ENCODE assay signal across 9 mouse cellular contexts in the genomic region with DNA sequence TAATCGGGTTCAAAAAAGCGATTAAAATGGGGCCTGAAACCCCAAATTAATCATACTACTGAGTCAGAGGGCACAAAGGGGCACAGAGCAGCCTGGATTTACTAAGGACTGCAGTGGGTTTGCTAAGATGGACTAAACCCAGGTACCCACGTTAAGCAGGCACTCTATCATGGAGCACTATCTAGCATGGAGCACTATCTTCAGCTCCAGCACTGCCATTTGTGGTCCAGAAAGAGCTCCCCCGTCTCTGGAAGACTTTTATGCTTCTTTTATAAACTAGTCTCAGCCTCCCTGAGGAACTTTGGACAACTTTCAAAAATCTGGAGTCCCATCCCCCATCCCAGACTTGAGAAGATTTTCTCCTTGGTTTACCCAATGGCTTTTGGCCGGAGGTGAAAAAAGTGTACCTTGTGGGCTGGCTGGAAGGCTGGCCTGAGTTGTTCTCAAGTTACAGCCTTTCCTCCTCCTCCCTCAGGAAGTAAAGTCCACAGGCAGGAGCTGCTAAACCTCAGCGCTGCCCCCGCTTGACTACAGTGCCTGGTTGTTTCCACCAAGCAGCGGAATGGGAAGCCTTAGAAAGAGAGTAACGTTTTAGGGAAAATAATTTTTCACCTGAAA. TPM values are rescaled to one million over a fixed set of nuclear protein-coding genes. Genes with fewer than 3 reads are reported as not detected.
A peak's percentile ranks its signal among the peaks of the same experiment; 100 is the strongest.
DNase-seq lines count a peak whose midpoint lies in the region; ATAC-seq and TF ChIP-seq lines count a peak whose summit lies in the region.
"Had no signal": no experiment of that assay in that cellular context is flagged by ENCODE, and none has a peak within 500 bp of the region (broad histone marks: within the 10 kb centered on the region; RNA-seq: fewer than 3 reads in every experiment).

A gene (plus strand): TSS at position 467 of the 618 bp plus-strand sequence.

- DNase-seq in cerebellum, adult 2 months = peak in 1 of 2 experiments; percentile 10
- no peak for DNase-seq in cerebellum, postnatal 14 days
- DNase-seq in ES-CJ7 (ENCODE audit: low read depth, low spot score) = peak; percentile 75
- DNase-seq in kidney, postnatal 10 days = peak; percentile 77
- peak; percentile 51 for DNase-seq in ovary, postnatal 14 days (ENCODE audit: low spot score)
- DNase-seq in spleen, postnatal 4 days (ENCODE audit: low spot score in 2 of 2) = no peak
- no peak for DNase-seq in layer of hippocampus, adult 18-20 months (ENCODE audit: low spot score in 2 of 2)

- WGBS in cerebellum, adult 2 months = 34% methylated on average over 9 of the region's 9 CpGs
- 21% methylated on average over 9 of the region's 9 CpGs for WGBS in heart, embryonic 11.5 days (ENCODE audit: insufficient replicate concordance)

- peak within 1 kb of the TSS; percentile 22; the same call in 1 of the 2 replicates for H3K4me2 ChIP-seq in heart, embryonic 11.5 days

- no peak for TF ChIP-seq POLR2A in cerebellum, adult 2 months (IDR thresholded peaks at IDR 0.05; ENCODE audit: borderline replicate concordance, insufficient read depth, low read length)

- H3K4me3 ChIP-seq in cerebellum, adult 2 months (replicated peaks; ENCODE audit: insufficient read depth, low read depth, low read length) = no peak within 1 kb of the TSS
- H3K4me3 ChIP-seq in heart, embryonic 11.5 days (ENCODE audit: low read depth, low read length) = no peak within 1 kb of the TSS

- H3K9me3 ChIP-seq in heart, embryonic 11.5 days (replicated peaks; ENCODE audit: control insufficient read depth, low read length) = no peaks in the 10 kb centered on the region

- H3K36me3 ChIP-seq in heart, embryonic 11.5 days (ENCODE audit: control insufficient read depth, insufficient read depth, low read length) = no peaks in the 10 kb centered on the region

- H3K9ac ChIP-seq in heart, embryonic 11.5 days (ENCODE audit: low read depth, low read length) = no peak within 1 kb of the TSS

- ATAC-seq in heart, embryonic 11.5 days (replicated peaks; ENCODE audit: insufficient number of reproducible peaks, low FRiP score, low TSS enrichment) = peak; percentile 67; the same call in 1 of the 2 replicates

- TF ChIP-seq CTCF in cerebellum, adult 2 months (IDR thresholded peaks at IDR 0.05; ENCODE audit: borderline replicate concordance, insufficient read depth, low read depth, low read length) = no peak

- H3K4me1 ChIP-seq in cerebellum, adult 2 months (ENCODE audit: control insufficient read depth, insufficient read depth, low read length) = no peaks in the 10 kb centered on the region
- H3K4me1 ChIP-seq in heart, embryonic 11.5 days (ENCODE audit: control insufficient read depth, insufficient read depth, low read length) = no peaks in the 10 kb centered on the region

- 0 out of 2 replicates have a peak within 1 kb of the TSS, but pooled peaks have one; percentile 21 for H3K27ac ChIP-seq in cerebellum, adult 2 months (ENCODE audit: insufficient read depth, low read length)
- H3K27ac ChIP-seq in heart, embryonic 11.5 days (ENCODE audit: low read depth, low read length) = no peak within 1 kb of the TSS

- H3K27me3 ChIP-seq in cerebellum, adult 2 months (ENCODE audit: control insufficient read depth, insufficient read depth, low read length) = no peaks in the 10 kb centered on the region
- H3K27me3 ChIP-seq in heart, embryonic 11.5 days (ENCODE audit: control insufficient read depth, insufficient read depth, low read length) = no peaks in the 10 kb centered on the region

RNA-seq across cellular contexts. Expression of the gene that starts here (rescaled TPM):
- polyA plus RNA-seq in cerebellum, adult 2 months (2012; rRNA removed) = 2.6 and 2.8 TPM in 2 replicates
- 1.5 and 3.0 TPM in 2 replicates for polyA plus RNA-seq in heart, embryonic 11.5 days (2014; fragmentation: Nextera tagmentation; extraction: Ambion mirVana)
- under 1 TPM; 0.43 to 0.77 TPM for total RNA-seq in layer of hippocampus, adult 18-20 months (2021)
- total RNA-seq: neutrophil, adult 5-6 weeks had no signal

Comparison
In these comparisons a context has a peak if more than half of its experiments do, and no peak if none do; other contexts are left out.
1. DNase-seq: peak in ES-CJ7 (single experiment), kidney, postnatal 10 days (single experiment) and ovary, postnatal 14 days (single experiment); none in cerebellum, postnatal 14 days (0 of 2), spleen, postnatal 4 days (0 of 2) and layer of hippocampus, adult 18-20 months (0 of 2).